ENCODE assay signal across 8 mouse cellular contexts in genomic region chr17:31834320-31835065, GRCm38 (mm10). TPM values are rescaled to one million over a fixed set of nuclear protein-coding genes. Genes with fewer than 3 reads are reported as not detected.
DNase-seq lines count a peak whose midpoint lies in the region; ATAC-seq lines count a peak whose summit lies in the region.

No protein-coding gene starts in this region.

- no peaks in the 10 kb centered on the region for H3K36me3 ChIP-seq in kidney, embryonic 16.5 days (ENCODE audit: insufficient read depth, low read length)

- peak; percentile 98 for DNase-seq in heart, adult 11 months
- DNase-seq in heart, postnatal 25 days (ENCODE audit: low spot score): no peak
- peak; percentile 77 to 82 for DNase-seq in heart, adult 18-20 months
- DNase-seq in monocyte, adult 2 months (ENCODE audit: low read depth in 1 of 2, low spot score in 2 of 2): peak; percentile 39 to 45
- DNase-seq in cerebellum, postnatal 25 days: no peak
- no peak for DNase-seq in retina, embryonic 14.5 days (ENCODE audit: low spot score)

- H3K27ac ChIP-seq in kidney, embryonic 16.5 days (ENCODE audit: low read length): peak overlapping the region; percentile 47

- 90% methylated on average over 6 of the region's 6 CpGs for WGBS in kidney, embryonic 16.5 days

- H3K9me3 ChIP-seq in kidney, embryonic 16.5 days (ENCODE audit: low read length): peaks cover 9% of the 10 kb centered on the region

- no peak overlapping the region for H3K4me3 ChIP-seq in kidney, embryonic 16.5 days (ENCODE audit: low read length)

- H3K4me2 ChIP-seq in kidney, embryonic 16.5 days (replicated peaks; ENCODE audit: low read depth, low read length): no peak overlapping the region

- H3K4me1 ChIP-seq in kidney, embryonic 16.5 days (ENCODE audit: insufficient read depth, low read length): peaks cover 21% of the 10 kb centered on the region

- H3K9ac ChIP-seq in kidney, embryonic 16.5 days (replicated peaks; ENCODE audit: low read length): no peak overlapping the region; the same call in none of the 2 replicates

- intact Hi-C loops in heart, postnatal 25 days (cut with DNase I): loop anchor here (5.0 kb wide), 1 partner anchor 42 kb away; no protein-coding TSS in a partner anchor

- ATAC-seq in kidney, embryonic 16.5 days (ENCODE audit: low FRiP score, low TSS enrichment): peak; percentile 33; the same call in 1 of the 2 replicates
- ATAC-seq in cerebellum, adult (ENCODE audit: insufficient number of reproducible peaks, low FRiP score, low TSS enrichment): no peak

- no peaks in the 10 kb centered on the region for H3K27me3 ChIP-seq in kidney, embryonic 16.5 days (ENCODE audit: insufficient read depth, low read length)

RNA-seq across cellular contexts. Expression of gene Sik1, which starts 21.1 kb away (rescaled TPM):
- total RNA-seq in heart, postnatal 25 days (2021): 10 to 100 TPM; 18.7 to 29.0 TPM
- 10 to 100 TPM; 50.5 to 54.1 TPM for total RNA-seq in heart, adult 18-20 months (2021)
- 16.5 and 17.8 TPM in 2 replicates for polyA plus RNA-seq in kidney, embryonic 16.5 days (2015; fragmentation: Nextera tagmentation; extraction: Ambion mirVana)

Comparison
In these comparisons a context has a peak if more than half of its experiments do, and no peak if none do; other contexts are left out.
1. DNase-seq: peak in heart, adult 11 months (single experiment), heart, adult 18-20 months (2 of 2) and monocyte, adult 2 months (2 of 2); none in heart, postnatal 25 days (single experiment), cerebellum, postnatal 25 days (0 of 2) and retina, embryonic 14.5 days (single experiment).